Mouse (Mus musculus): ENCODE measurements around the gene Ralgps1. TPM values are rescaled to one million over a fixed set of nuclear protein-coding genes. Genes with fewer than 3 reads are reported as not detected.
A peak's percentile ranks its signal among the peaks of the same experiment; 100 is the strongest.

Gene Ralgps1
- polyA plus RNA-seq, 1 experiment from 2014 or later: 13.7 TPM

DNA sequence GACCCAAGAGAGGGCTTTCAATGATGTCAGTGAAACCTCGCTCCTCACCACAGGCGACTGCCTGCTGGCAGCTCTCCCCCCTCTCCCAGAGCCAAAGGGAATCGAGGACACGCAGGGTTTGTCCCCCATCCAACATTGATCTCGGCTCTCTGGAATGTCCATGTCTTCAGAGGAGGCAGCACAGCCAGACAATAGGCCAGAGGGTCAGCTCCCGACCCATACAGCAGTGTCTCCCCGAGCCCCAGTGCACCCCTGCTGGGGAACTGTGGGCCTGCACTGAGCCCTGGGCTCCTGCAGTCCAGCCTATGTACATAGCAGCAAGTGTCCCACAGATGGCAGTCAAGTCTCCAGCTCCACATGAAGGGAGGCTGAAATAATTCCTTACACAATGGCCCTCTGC, 54.8 kb downstream of the Ralgps1 start:
- in situ Hi-C loops (cut with MboI; ENCODE audit: low pct_unique_long_range_greater_than_20kb): loop anchor here (5.0 to 10.0 kb wide), 4 partner anchors 36 to 162 kb away; no protein-coding TSS in a partner anchor
- ATAC-seq (peak; percentile 91), DNase-seq (ENCODE audit: low read depth, low spot score) (peak; percentile 97)
- POLR2A ChIA-PET: interaction anchor here (1.3 kb wide), 1 partner anchor 96 kb away, joined by 3 read pairs; no protein-coding TSS in a partner anchor
- peak; percentile 98 for TF ChIP-seq CTCF (IDR thresholded peaks at IDR 0.05)
- CTCF ChIA-PET: interaction anchor here (0.6 to 7.4 kb wide), 13 partner anchors 9 to 161 kb away, joined by 3 to 62 read pairs (median 4); no protein-coding TSS in a partner anchor
- H3K27me3 ChIP-seq: no peaks in the 10 kb centered on the region

DNA sequence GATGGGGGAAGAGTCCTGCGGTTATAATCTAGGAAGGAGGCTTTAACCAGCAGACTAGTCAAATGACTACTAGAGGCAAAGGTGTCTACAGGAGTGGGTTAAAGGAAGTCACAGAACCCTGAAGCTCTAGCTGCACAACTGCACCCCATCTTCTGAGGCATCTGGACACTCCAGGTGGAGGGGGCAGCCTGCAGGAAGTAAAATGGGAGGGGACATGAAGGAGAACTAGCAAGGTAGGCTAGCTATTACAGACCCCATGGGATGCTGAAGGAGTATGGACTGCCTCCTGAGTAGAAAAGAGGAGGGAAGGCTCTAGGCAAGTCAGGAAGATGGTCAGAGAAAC, 55.3 kb downstream of the Ralgps1 start:
- POLR2A ChIA-PET: interaction anchor here (1.3 kb wide), 1 partner anchor 95 kb away, joined by 3 read pairs; no protein-coding TSS in a partner anchor
- no peak for TF ChIP-seq CTCF (IDR thresholded peaks at IDR 0.05)
- in situ Hi-C loops (cut with MboI; ENCODE audit: low pct_unique_long_range_greater_than_20kb): loop anchor here (5.0 to 10.0 kb wide), 4 partner anchors 36 to 161 kb away; no protein-coding TSS in a partner anchor
- no peak for DNase-seq (ENCODE audit: low read depth, low spot score)
- CTCF ChIA-PET: interaction anchor here (0.6 to 7.4 kb wide), 13 partner anchors 9 to 160 kb away, joined by 3 to 62 read pairs (median 4); no protein-coding TSS in a partner anchor
- ATAC-seq: no peak
- no peaks in the 10 kb centered on the region for H3K27me3 ChIP-seq

DNA sequence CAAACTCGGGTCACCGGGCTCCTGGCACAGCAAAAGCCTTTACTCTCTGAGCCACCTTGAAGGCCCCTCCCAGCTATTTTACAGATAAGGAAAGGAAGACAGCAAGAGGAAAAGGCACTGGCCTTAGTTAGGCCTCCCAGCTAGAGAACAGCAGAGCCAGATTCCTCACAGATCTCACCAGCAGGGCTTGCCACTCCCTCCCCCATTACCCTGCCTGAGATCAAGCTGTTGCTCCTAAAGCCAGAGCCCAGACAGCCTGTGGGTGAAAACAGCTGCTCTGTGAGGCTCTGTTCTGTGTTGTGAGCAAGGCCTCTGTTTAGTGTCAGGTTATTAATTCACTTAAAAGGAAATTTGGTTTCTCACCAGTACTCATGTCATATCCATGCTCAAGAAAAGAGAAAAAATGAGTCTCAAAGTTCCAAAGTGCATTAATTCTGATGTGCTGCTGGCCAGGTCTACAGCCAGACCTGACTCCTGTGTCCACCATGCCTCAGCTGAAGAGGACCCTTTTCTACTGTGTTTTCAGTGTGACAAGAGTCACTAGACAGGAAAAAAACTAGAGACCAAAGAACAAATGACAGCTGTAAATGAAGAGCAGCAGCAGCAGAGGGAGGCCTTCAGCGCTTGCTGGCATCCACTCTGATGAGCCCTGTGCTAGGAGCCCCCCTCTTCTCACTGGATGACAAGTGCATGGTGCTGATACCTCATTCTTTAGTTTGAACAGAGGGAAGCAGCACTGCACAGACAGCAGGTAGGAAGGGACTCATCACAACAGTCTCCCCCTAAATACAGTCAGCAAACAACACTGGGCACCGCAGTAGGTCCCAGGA, 55.8 kb downstream of the Ralgps1 start:
- TF ChIP-seq CTCF (IDR thresholded peaks at IDR 0.05): no peak
- DNase-seq (ENCODE audit: low read depth, low spot score) (no peak), ATAC-seq (no peak)
- in situ Hi-C loops (cut with MboI; ENCODE audit: low pct_unique_long_range_greater_than_20kb): loop anchor here (5.0 to 10.0 kb wide), 4 partner anchors 37 to 161 kb away; no protein-coding TSS in a partner anchor
- ChIA-PET CTCF (interaction anchor here (0.8 to 7.4 kb wide), 7 partner anchors 10 to 157 kb away, joined by 3 to 62 read pairs (median 3); no protein-coding TSS in a partner anchor), POLR2A (interaction anchor here (0.6 to 1.3 kb wide), 3 partner anchors 31 to 94 kb away, joined by 3 read pairs; no protein-coding TSS in a partner anchor)
- no peaks in the 10 kb centered on the region for H3K27me3 ChIP-seq

DNA sequence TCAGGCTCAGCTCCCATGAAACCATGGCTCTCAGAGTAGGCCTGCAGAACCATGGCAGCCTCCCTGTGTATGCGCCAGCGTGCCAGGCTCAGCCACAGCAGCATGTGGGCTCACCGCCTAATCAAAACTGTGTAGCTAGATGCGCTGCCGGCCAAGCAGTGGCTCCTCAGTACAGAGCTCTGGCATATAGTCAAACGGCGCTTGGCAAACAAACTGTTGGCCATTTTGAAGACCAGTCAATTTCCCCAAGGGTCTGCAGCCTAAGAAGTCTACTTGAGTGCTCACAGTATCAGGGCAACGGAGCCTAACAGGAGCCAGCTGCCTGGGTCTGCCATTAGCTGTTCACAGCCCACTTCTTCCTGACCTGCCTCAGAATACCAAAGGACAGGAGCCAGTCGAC, 61.9 kb downstream of the Ralgps1 start:
- in situ Hi-C loops (cut with MboI; ENCODE audit: low pct_unique_long_range_greater_than_20kb): no loop called here
- ATAC-seq (no peak), DNase-seq (ENCODE audit: low read depth, low spot score) (no peak)
- TF ChIP-seq CTCF (IDR thresholded peaks at IDR 0.05): no peak
- POLR2A ChIA-PET: no interaction called here
- no peaks in the 10 kb centered on the region for H3K27me3 ChIP-seq
- CTCF ChIA-PET: interaction anchor here (0.7 to 1.2 kb wide), 2 partner anchors 19 to 40 kb away, joined by 3 to 4 read pairs; no protein-coding TSS in a partner anchor

DNA sequence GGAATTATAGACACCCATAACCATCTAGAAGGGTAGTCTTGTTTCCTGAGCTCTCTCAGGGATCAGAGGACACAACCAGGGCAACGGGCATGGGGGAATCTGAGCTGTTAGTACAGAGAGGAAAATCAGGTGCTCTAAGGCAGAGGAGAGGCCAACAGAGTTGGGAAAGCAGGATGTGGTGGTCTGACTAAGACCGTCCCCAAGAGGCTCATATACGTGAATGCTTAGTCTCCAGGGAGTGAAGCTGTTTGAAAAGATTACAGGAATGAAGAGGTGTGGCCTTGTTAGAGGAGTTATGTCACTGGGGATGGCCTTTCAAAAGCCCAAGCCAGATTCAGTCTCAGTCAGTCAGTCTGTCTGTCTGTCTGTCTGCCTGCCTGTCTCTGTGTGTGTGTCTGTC, 64.7 kb downstream of the Ralgps1 start:
- TF ChIP-seq CTCF (IDR thresholded peaks at IDR 0.05): no peak
- H3K27me3 ChIP-seq: no peaks in the 10 kb centered on the region
- ATAC-seq: no peak
- CTCF ChIA-PET: no interaction called here
- POLR2A ChIA-PET: no interaction called here
- in situ Hi-C loops (cut with MboI; ENCODE audit: low pct_unique_long_range_greater_than_20kb): no loop called here
- DNase-seq (ENCODE audit: low read depth, low spot score): no peak

DNA sequence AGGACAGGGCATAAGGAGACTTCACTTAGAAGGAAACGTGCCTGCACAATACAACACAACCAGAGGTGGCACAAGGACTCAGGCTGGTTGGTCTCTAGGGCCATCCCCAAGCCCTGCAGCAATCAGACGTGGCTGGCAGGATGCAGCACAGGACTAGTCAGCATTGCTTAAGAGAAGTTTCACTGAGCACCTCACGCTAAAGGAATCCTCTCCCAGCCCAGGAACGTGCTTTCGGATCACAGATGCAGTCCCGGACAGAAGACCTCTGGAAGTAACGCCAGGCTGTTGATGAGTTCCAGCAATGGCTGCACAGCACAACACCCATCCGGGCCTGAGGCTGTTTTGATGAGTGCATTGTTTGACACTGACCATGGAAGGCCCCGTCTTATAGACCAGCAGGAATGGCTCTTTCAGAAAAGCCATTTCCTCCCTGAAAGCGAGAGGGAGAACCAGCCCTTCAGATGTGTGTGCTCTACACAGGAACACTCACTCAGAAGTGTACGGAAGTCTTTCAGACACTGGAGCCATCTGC, 67.8 kb downstream of the Ralgps1 start:
- POLR2A ChIA-PET: interaction anchor here (0.8 kb wide), 1 partner anchor 12 kb away, joined by 3 read pairs; no protein-coding TSS in a partner anchor
- TF ChIP-seq CTCF (IDR thresholded peaks at IDR 0.05): no peak
- in situ Hi-C loops (cut with MboI; ENCODE audit: low pct_unique_long_range_greater_than_20kb): no loop called here
- ATAC-seq: no peak
- no peaks in the 10 kb centered on the region for H3K27me3 ChIP-seq
- CTCF ChIA-PET: interaction anchor here (1.1 kb wide), 1 partner anchor 10 kb away, joined by 3 read pairs; no protein-coding TSS in a partner anchor
- no peak for DNase-seq (ENCODE audit: low read depth, low spot score)

DNA sequence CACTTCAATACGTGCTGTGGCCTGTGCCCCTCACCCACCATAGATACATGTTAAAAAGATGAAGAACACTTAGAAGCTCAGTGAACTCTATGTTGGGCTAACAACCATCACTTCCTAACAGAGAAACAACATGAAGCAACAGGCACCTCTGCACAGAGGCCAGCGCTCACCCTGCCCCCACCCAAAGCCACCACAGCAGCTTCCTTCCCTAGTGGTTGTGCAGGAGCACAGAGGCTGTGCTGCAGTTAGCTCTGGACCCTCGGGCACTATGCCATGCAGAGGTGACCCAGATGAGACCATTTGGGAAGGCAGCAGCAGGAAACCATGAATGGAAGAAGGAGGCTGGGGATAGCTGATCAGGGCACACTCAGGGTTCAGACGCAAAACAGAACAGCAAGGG, 68.5 kb downstream of the Ralgps1 start:
- in situ Hi-C loops (cut with MboI; ENCODE audit: low pct_unique_long_range_greater_than_20kb): no loop called here
- CTCF ChIA-PET: no interaction called here
- DNase-seq (ENCODE audit: low read depth, low spot score) (no peak), ATAC-seq (no peak)
- no peak for TF ChIP-seq CTCF (IDR thresholded peaks at IDR 0.05)
- H3K27me3 ChIP-seq: no peaks in the 10 kb centered on the region
- POLR2A ChIA-PET: interaction anchor here (0.8 kb wide), 1 partner anchor 12 kb away, joined by 3 read pairs; no protein-coding TSS in a partner anchor

DNA sequence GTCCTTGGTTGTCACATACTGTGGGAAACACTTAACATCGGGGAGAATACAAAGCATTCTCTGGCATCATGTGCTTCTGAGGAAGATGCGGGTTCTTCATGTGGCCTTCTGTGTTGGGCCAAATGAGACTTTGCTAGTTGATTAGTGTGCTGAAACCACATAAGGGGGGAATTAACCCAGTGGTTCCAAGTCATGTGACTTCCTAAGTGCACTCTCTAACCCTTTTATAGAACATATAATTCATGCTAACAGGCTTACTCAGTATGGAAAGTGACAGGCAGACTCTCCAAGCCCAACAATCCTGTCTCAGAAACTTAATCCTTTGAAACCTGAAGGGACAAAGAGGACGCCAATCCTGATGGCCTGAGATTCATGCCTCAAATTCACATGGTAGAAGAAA, 68.9 kb downstream of the Ralgps1 start:
- CTCF ChIA-PET: no interaction called here

DNA sequence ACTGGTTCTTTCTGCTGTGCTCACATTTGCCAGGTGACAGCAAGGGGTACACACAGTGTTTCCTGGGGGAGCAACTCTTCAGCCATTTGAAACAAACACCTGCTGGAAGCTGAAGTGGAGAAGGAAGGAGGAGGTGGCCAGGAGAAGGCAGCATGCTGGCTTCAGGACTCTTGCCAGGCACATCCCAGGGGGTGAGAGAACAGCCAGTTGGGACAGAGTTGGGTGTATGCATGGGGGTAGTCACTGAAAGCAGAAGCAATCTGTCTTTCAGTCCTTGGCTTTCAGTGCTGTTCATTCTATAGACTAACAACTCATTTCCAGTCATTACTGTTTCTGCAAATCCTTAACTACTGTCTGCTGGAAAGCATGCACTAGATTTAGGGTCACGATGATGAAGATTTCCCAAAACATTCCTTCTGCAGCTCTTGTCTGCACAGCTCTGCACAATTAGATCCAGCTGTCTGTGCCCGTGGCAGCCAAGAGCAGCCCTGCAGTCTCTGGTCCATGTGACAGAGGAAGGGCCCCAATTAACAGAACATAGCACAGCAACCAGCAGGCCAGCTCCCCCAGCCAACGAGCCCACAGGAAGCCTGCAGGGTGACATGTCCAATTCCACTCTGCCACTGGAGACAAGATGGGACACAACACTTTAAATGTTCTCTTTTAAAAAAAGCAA, 70.8 kb downstream of the Ralgps1 start:
- no peak for DNase-seq (ENCODE audit: low read depth, low spot score)
- no peaks in the 10 kb centered on the region for H3K27me3 ChIP-seq
- ChIA-PET CTCF (no interaction called here), POLR2A (no interaction called here)
- TF ChIP-seq CTCF (IDR thresholded peaks at IDR 0.05): no peak
- ATAC-seq: no peak
- in situ Hi-C loops (cut with MboI; ENCODE audit: low pct_unique_long_range_greater_than_20kb): no loop called here

More for the DNA sequence above, 68.9 kb downstream of the Ralgps1 start:
- H3K27me3 ChIP-seq: no peaks in the 10 kb centered on the region
- no peak for ATAC-seq
- POLR2A ChIA-PET: no interaction called here
- no peak for DNase-seq (ENCODE audit: low read depth, low spot score)
- no peak for TF ChIP-seq CTCF (IDR thresholded peaks at IDR 0.05)
- in situ Hi-C loops (cut with MboI; ENCODE audit: low pct_unique_long_range_greater_than_20kb): no loop called here

DNA sequence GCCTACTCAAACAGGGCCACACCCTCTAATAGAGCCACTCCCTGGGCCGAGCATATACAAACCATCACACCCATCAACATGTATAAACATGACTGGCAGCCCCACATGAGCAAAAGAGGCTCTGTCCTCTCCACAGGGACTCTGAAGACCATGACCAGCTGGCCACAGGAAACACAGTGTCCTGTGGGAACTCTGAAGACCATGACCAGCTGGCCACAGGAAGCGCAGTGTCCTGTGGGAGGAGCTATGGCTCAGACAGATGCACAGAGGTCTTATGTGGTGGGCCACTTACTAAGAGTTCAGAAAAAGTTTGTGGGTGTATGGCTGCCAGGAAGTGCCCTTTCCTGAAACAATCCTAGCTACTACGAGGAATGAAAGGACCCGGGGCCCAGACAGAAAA, 72.4 kb downstream of the Ralgps1 start:
- CTCF ChIA-PET: no interaction called here
- ATAC-seq (no peak), DNase-seq (ENCODE audit: low read depth, low spot score) (no peak)
- H3K27me3 ChIP-seq: no peaks in the 10 kb centered on the region
- TF ChIP-seq CTCF (IDR thresholded peaks at IDR 0.05): no peak
- in situ Hi-C loops (cut with MboI; ENCODE audit: low pct_unique_long_range_greater_than_20kb): no loop called here
- POLR2A ChIA-PET: interaction anchor here (1.0 kb wide), 1 partner anchor 11 kb away, joined by 3 read pairs; no protein-coding TSS in a partner anchor
